Mouse (Mus musculus) liver, postnatal 0 days (tissue): ENCODE measurements around the gene Cd5l. TPM values are rescaled to one million over a fixed set of nuclear protein-coding genes. Genes with fewer than 3 reads are reported as not detected.
A peak's percentile ranks its signal among the peaks of the same experiment; 100 is the strongest.
"Not testable (repeated sequence)": the region's sequence is repeated elsewhere in the genome, so short reads cannot be mapped to it uniquely, and the experiment has no call there.

Source experiments
- ATAC-seq: fragments of 200-750 bp; cut with Nextera tagmentation; 2 replicates; pipeline ENCODE4 v1.8.0; 2017; ENCODE audit warnings: mild to moderate bottlenecking, moderate library complexity
- DNase-seq: peaks from one replicate; pipeline ENCODE4 v3.0.0-alpha.2; 2016
- H3K27ac ChIP-seq: fragments of 300-500 bp; sonication (generic); 2 replicates; pipeline ENCODE4 v1.5.1; 2014; ENCODE audit warnings: antibody characterized with exemption, moderate library complexity, mild to moderate bottlenecking, low read depth
- H3K27me3 ChIP-seq: fragments of 300-500 bp; sonication (generic); 2 replicates; pipeline ENCODE4 v1.6.1; 2014; ENCODE audit warnings: low read length, control low read depth, mixed read lengths; ENCODE audit not compliant: insufficient read depth
- H3K36me3 ChIP-seq: fragments of 300-500 bp; sonication (generic); replicated peaks from 2 replicates; pipeline ENCODE4 v1.6.1; 2014; ENCODE audit warnings: mild to moderate bottlenecking, control low read depth, low read length, moderate library complexity, mixed read lengths; ENCODE audit not compliant: insufficient read depth
- H3K4me1 ChIP-seq: fragments of 300-500 bp; sonication (generic); 2 replicates; pipeline ENCODE4 v1.6.1; 2014; ENCODE audit warnings: antibody characterized with exemption, mild to moderate bottlenecking, control low read depth; ENCODE audit not compliant: insufficient read depth
- H3K4me2 ChIP-seq: fragments of 300-500 bp; sonication (generic); 2 replicates; pipeline ENCODE4 v1.6.1; 2014; ENCODE audit warnings: low read depth, mild to moderate bottlenecking, low read length, moderate library complexity, mixed read lengths
- H3K4me3 ChIP-seq: fragments of 300-500 bp; sonication (generic); 2 replicates; pipeline ENCODE4 v1.5.1; 2014; ENCODE audit warnings: low read depth, low read length
- H3K9ac ChIP-seq: fragments of 300-500 bp; sonication (generic); replicated peaks from 2 replicates; pipeline ENCODE4 v1.6.1; 2014; ENCODE audit warnings: mild to moderate bottlenecking, moderate library complexity
- H3K9me3 ChIP-seq: fragments of 300-500 bp; sonication (generic); 2 replicates; pipeline ENCODE4 v1.6.1; 2016; ENCODE audit warnings: mild to moderate bottlenecking, control low read depth, low read length, mixed read lengths
- CTCF ChIP-seq: sonication (generic); IDR thresholded peaks from 2 replicates; pipeline ENCODE4 v1.5.1; 2016; ENCODE audit warnings: antibody characterized with exemption, low read depth
- EP300 ChIP-seq: IDR thresholded peaks from 2 replicates; pipeline ENCODE4 v1.6.1; 2016; ENCODE audit warnings: antibody characterized with exemption, low read depth, mild to moderate bottlenecking
- WGBS: fragments of 180-500 bp; shearing (Covaris S2); extraction: QIAGEN DNeasy Blood & Tissue Kit; methylation state at CpG from one replicate; pipeline ENCODE4 v1.1.7; 2014; ENCODE audit not compliant: insufficient replicate concordance; 5-methylcytosine and 5-hydroxymethylcytosine counted together
- polyA plus RNA-seq: library from polyadenylated mRNA; unstranded; fragments of >200 nt; fragmentation: Nextera tagmentation; extraction: Ambion mirVana; gene quantifications from 2 replicates; pipeline ENCODE4 v1.2.1, GENCODE M21; 2015

Gene Cd5l
- polyA plus RNA-seq, 1 experiment from 2014 or later = 70.9 TPM

DNA sequence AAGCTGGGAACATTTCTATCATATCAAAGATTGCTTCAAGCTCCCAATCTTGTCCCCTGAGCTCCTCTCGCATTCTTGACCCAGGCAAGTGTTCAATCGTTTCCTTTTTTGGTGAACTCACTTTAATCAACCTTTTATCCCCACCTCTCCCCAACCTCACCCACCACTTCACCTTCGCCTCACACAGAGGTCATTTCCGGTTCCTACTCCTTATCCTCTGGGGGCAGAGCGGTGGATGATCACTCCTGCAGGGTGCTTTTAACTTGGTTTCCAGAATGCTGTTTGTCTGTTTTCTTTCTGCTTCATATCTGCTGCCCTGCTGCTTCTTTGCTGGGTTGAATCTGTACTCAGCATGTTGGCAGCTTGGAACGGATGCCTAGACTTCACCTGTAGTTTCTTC, 20.0 kb downstream of the Cd5l start:
- no peak for ATAC-seq
- Histone ChIP-seq H3K4me2 (peak overlapping the region; percentile 0), H3K4me3 (no peak overlapping the region), H3K4me1 (peaks cover 2% of the 10 kb centered on the region; the same call in 1 of the 2 replicates), H3K9ac (no peak overlapping the region), H3K27me3 (no peaks in the 10 kb centered on the region), H3K27ac (no peak overlapping the region), H3K9me3 (no peaks in the 10 kb centered on the region), H3K36me3 (no peaks in the 10 kb centered on the region)
- no peak for DNase-seq
- TF ChIP-seq EP300 (no peak), CTCF (no peak)
- 41% methylated on average over 6 of the region's 6 CpGs for WGBS

DNA sequence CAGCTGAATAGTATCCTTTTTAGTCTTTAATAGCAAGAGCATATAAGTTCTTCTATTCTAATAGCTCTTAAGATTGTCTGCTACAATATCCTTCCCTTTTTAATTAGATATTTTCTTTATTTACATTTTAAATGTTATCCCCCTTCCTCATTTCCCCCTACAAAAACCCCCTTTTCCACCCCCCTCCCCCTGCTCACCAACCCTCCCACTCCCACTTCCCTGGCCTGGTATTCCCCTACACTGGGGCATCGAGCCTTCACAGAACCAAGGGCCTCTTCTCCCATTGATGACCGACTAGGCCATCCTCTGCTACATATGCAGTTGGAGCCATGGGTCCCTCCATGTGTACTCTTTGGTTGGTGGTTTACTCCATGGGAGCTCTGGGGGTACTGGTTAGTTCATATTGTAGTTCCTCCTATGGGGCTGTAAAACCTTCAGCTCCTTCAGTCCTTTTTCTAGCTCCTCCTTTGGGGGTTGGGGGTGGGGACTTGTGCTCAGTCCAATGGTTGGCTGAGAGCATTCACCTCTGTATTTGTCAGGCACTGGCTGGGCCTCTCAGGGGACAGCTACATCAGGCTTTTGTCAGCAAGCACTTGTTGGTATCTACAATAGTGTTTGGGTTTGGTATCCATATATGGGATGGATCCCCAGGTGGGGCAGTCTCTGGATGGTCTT, 22.1 kb downstream of the Cd5l start:
- H3K36me3 ChIP-seq, ATAC-seq, H3K27ac ChIP-seq, H3K4me3 ChIP-seq, H3K4me2 ChIP-seq, DNase-seq, H3K9ac ChIP-seq, H3K27me3 ChIP-seq, H3K4me1 ChIP-seq, H3K9me3 ChIP-seq: not testable (repeated sequence)
- 75% methylated on average over 2 of the region's 2 CpGs for WGBS

- Histone ChIP-seq H3K4me1 (peaks cover 2% of the 10 kb centered on the region; the same call in 1 of the 2 replicates), H3K9ac (no peak overlapping the region), H3K4me3 (no peak overlapping the region), H3K4me2 (no peak overlapping the region), H3K9me3 (no peaks in the 10 kb centered on the region), H3K27me3 (no peaks in the 10 kb centered on the region), H3K27ac (no peak overlapping the region), H3K36me3 (no peaks in the 10 kb centered on the region)
- DNase-seq = peak; percentile 7
- TF ChIP-seq CTCF = no peak
- no peak for TF ChIP-seq EP300
- WGBS = 39% methylated on average over 7 of the region's 7 CpGs
- ATAC-seq = no peak
These were observed 24.4 kb downstream of the Cd5l start for GRCm38 (mm10) chr3:87381806-87382712.

- DNase-seq (no peak), ATAC-seq (no peak)
- no peak overlapping the region for H3K9ac ChIP-seq
- no peak overlapping the region for H3K4me2 ChIP-seq
- H3K4me1 ChIP-seq = no peaks in the 10 kb centered on the region
- 83% methylated on average over 3 of the region's 3 CpGs for WGBS
- H3K27me3 ChIP-seq = no peaks in the 10 kb centered on the region
- no peaks in the 10 kb centered on the region for H3K36me3 ChIP-seq
- H3K27ac ChIP-seq = no peak overlapping the region
- no peaks in the 10 kb centered on the region for H3K9me3 ChIP-seq
- H3K4me3 ChIP-seq = no peak overlapping the region
- TF ChIP-seq CTCF = no peak
- TF ChIP-seq EP300 = no peak
These were observed 25.6 kb downstream of the Cd5l start for GRCm38 (mm10) chr3:87383308-87383707.

GRCm38 (mm10) chr3:87385105-87385504, 27.4 kb downstream of the Cd5l start:
- 67% methylated on average over 9 of the region's 9 CpGs for WGBS

DNA sequence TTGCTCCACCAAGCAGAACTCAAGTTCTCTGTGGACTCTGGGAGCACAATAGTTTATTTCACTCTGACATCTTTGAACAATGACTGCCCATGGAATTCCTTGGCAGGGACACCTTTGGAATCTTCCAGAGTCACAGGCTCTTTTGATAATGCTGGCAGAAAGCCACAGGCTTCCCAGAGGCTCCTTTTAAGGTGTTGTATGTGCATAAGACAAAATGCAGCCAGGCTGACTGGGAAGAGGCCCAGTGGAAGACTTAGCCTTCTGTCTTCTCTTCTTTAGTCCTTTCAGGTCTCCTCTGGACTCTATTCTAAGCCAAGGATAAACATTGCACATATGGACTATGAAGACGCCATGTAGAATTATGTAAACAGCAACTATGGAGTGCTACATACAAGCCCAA, 33.3 kb downstream of the Cd5l start:
- H3K4me3 ChIP-seq = no peak overlapping the region
- H3K27me3 ChIP-seq = no peaks in the 10 kb centered on the region
- H3K27ac ChIP-seq = no peak overlapping the region
- TF ChIP-seq EP300 (no peak), CTCF (no peak)
- H3K9ac ChIP-seq = no peak overlapping the region
- no peaks in the 10 kb centered on the region for H3K9me3 ChIP-seq
- no peak overlapping the region for H3K4me2 ChIP-seq
- 65% methylated on average over 1 of the region's 1 CpGs for WGBS
- ATAC-seq = no peak
- peak; percentile 3 for DNase-seq
- no peaks in the 10 kb centered on the region for H3K36me3 ChIP-seq
- H3K4me1 ChIP-seq = no peaks in the 10 kb centered on the region

More at GRCm38 (mm10) chr3:87385105-87385504, 27.4 kb downstream of the Cd5l start:
- no peak overlapping the region for H3K4me3 ChIP-seq
- no peaks in the 10 kb centered on the region for H3K4me1 ChIP-seq
- no peak overlapping the region for H3K4me2 ChIP-seq
- no peaks in the 10 kb centered on the region for H3K27me3 ChIP-seq
- H3K36me3 ChIP-seq = no peaks in the 10 kb centered on the region
- ATAC-seq (no peak), DNase-seq (peak; percentile 9)
- no peaks in the 10 kb centered on the region for H3K9me3 ChIP-seq
- no peak for TF ChIP-seq CTCF
- no peak for TF ChIP-seq EP300
- no peak overlapping the region for H3K9ac ChIP-seq
- H3K27ac ChIP-seq = no peak overlapping the region
